Mouse (Mus musculus) stomach, embryonic 15.5 days (tissue): Measurements from ENCODE around the gene Matn3. TPM values are rescaled to one million over a fixed set of nuclear protein-coding genes. Genes with fewer than 3 reads are reported as not detected.

Source experiments
- ATAC-seq: fragments of 200-750 bp; cut with Nextera tagmentation; 2 replicates; pipeline ENCODE4 v1.8.0; 2017; ENCODE audit warnings: low read depth, moderate number of reproducible peaks, moderate TSS enrichment; ENCODE audit not compliant: insufficient read depth, low FRiP score
- H3K27ac ChIP-seq: fragments of 300-500 bp; sonication (generic); 2 replicates; pipeline ENCODE4 v1.5.1; 2015; ENCODE audit warnings: mild to moderate bottlenecking, inconsistent platforms
- H3K27me3 ChIP-seq: fragments of 300-500 bp; sonication (generic); replicated peaks from 2 replicates; pipeline ENCODE4 v1.6.1; 2015; ENCODE audit warnings: inconsistent platforms
- H3K36me3 ChIP-seq: fragments of 300-500 bp; sonication (generic); 2 replicates; pipeline ENCODE4 v1.6.1; 2015; ENCODE audit warnings: inconsistent platforms
- H3K4me1 ChIP-seq: fragments of 300-500 bp; sonication (generic); 2 replicates; pipeline ENCODE4 v1.6.1; 2015; ENCODE audit warnings: inconsistent platforms
- H3K4me2 ChIP-seq: fragments of 300-500 bp; sonication (generic); 2 replicates; pipeline ENCODE4 v1.6.1; 2015; ENCODE audit warnings: mild to moderate bottlenecking, inconsistent platforms
- H3K4me3 ChIP-seq: fragments of 300-500 bp; sonication (generic); replicated peaks from 2 replicates; pipeline ENCODE4 v1.5.1; 2015; ENCODE audit warnings: inconsistent platforms
- H3K9ac ChIP-seq: fragments of 300-500 bp; sonication (generic); 2 replicates; pipeline ENCODE4 v1.6.1; 2015; ENCODE audit warnings: inconsistent platforms
- H3K9me3 ChIP-seq: fragments of 300-500 bp; sonication (generic); 2 replicates; pipeline ENCODE4 v1.6.1; 2016; ENCODE audit warnings: inconsistent platforms
- WGBS: fragments of 180-500 bp; shearing (Covaris S2); methylation state at CpG from one replicate; pipeline ENCODE4 v1.1.7; 2015; 5-methylcytosine and 5-hydroxymethylcytosine counted together
- polyA plus RNA-seq: library from polyadenylated mRNA; unstranded; fragments of >200 nt; fragmentation: Nextera tagmentation; extraction: Ambion mirVana; gene quantifications from 2 replicates; pipeline ENCODE4 v1.2.1, GENCODE M21; 2015

Matn3 gene
- polyA plus RNA-seq, result 0.17 and 0.22 TPM in 2 replicates

GRCm38 (mm10) chr12:8947714-8948464, at the start of gene Matn3:
Gene Matn3 (plus strand): TSS chr12:8947929.
- peak; percentile 63; the same call in 1 of the 2 replicates for ATAC-seq
- H3K4me1 ChIP-seq, result peaks cover 8% of the 10 kb centered on the region
- peak within 1 kb of the TSS; percentile 90 for H3K4me2 ChIP-seq
- peak within 1 kb of the TSS; percentile 38 for H3K4me3 ChIP-seq
- 2% methylated on average over 42 of the region's 42 CpGs for WGBS
- 0 out of 2 replicates have a peak, but pooled peaks cover 3% of the 10 kb centered on the region for H3K27me3 ChIP-seq
- H3K9ac ChIP-seq, result peak within 1 kb of the TSS; percentile 37; the same call in 1 of the 2 replicates
- H3K9me3 ChIP-seq, result no peaks in the 10 kb centered on the region
- H3K36me3 ChIP-seq, result no peaks in the 10 kb centered on the region
- H3K27ac ChIP-seq, result no peak within 1 kb of the TSS; the same call in 1 of the 2 replicates

- H3K9ac ChIP-seq, result no peak overlapping the region
- no peak overlapping the region for H3K27ac ChIP-seq
- peaks cover 19% of the 10 kb centered on the region for H3K4me1 ChIP-seq
- no peaks in the 10 kb centered on the region for H3K27me3 ChIP-seq
- no peaks in the 10 kb centered on the region for H3K36me3 ChIP-seq
- WGBS, result 60% methylated on average over 19 of the region's 19 CpGs
- H3K4me2 ChIP-seq, result no peak overlapping the region
- H3K9me3 ChIP-seq, result no peaks in the 10 kb centered on the region
- no peak for ATAC-seq
- no peak overlapping the region for H3K4me3 ChIP-seq
These were observed 48.6 kb upstream of the Matn3 start for GRCm38 (mm10) chr12:8898879-8899785.

- WGBS, result 32% methylated on average over 4 of the region's 4 CpGs
- no peak overlapping the region for H3K9ac ChIP-seq
- no peaks in the 10 kb centered on the region for H3K9me3 ChIP-seq
- H3K4me3 ChIP-seq, result no peak overlapping the region
- no peaks in the 10 kb centered on the region for H3K27me3 ChIP-seq
- H3K36me3 ChIP-seq, result no peaks in the 10 kb centered on the region
- H3K4me2 ChIP-seq, result no peak overlapping the region
- H3K4me1 ChIP-seq, result peaks cover 19% of the 10 kb centered on the region
- no peak for ATAC-seq
- no peak overlapping the region; the same call in 1 of the 2 replicates for H3K27ac ChIP-seq
These were observed 47.5 kb upstream of the Matn3 start for GRCm38 (mm10) chr12:8900107-8900698.

GRCm38 (mm10) chr12:8900919-8901663, 46.6 kb upstream of the Matn3 start:
- Histone ChIP-seq H3K9ac (no peak overlapping the region), H3K27me3 (no peaks in the 10 kb centered on the region), H3K27ac (peak overlapping the region; percentile 23; the same call in 1 of the 2 replicates), H3K4me3 (no peak overlapping the region), H3K4me1 (peaks cover 19% of the 10 kb centered on the region), H3K4me2 (peak overlapping the region; percentile 19; the same call in 1 of the 2 replicates), H3K36me3 (no peaks in the 10 kb centered on the region), H3K9me3 (no peaks in the 10 kb centered on the region)
- 0 out of 2 replicates have a peak, but pooled peaks have one; percentile 28 for ATAC-seq
- WGBS, result 25% methylated on average over 5 of the region's 5 CpGs

GRCm38 (mm10) chr12:8901934-8902333, 45.8 kb upstream of the Matn3 start:
- WGBS, result 29% methylated on average over 2 of the region's 2 CpGs
- no peak overlapping the region for H3K9ac ChIP-seq
- peaks cover 19% of the 10 kb centered on the region for H3K4me1 ChIP-seq
- H3K9me3 ChIP-seq, result no peaks in the 10 kb centered on the region
- no peak overlapping the region for H3K4me3 ChIP-seq
- no peaks in the 10 kb centered on the region for H3K27me3 ChIP-seq
- no peak for ATAC-seq
- no peak overlapping the region for H3K4me2 ChIP-seq
- H3K27ac ChIP-seq, result no peak overlapping the region
- no peaks in the 10 kb centered on the region for H3K36me3 ChIP-seq

GRCm38 (mm10) chr12:8902479-8902878, 45.2 kb upstream of the Matn3 start:
- Histone ChIP-seq H3K4me1 (peaks cover 19% of the 10 kb centered on the region), H3K27ac (no peak overlapping the region), H3K4me2 (no peak overlapping the region), H3K36me3 (no peaks in the 10 kb centered on the region), H3K9ac (no peak overlapping the region), H3K9me3 (no peaks in the 10 kb centered on the region), H3K27me3 (no peaks in the 10 kb centered on the region), H3K4me3 (no peak overlapping the region)
- no peak for ATAC-seq
- 39% methylated on average over 3 of the region's 3 CpGs for WGBS

- H3K9ac ChIP-seq, result no peak overlapping the region
- ATAC-seq, result peak; percentile 83
- H3K4me1 ChIP-seq, result peaks cover 32% of the 10 kb centered on the region
- H3K4me3 ChIP-seq, result no peak overlapping the region
- peak overlapping the region; percentile 82 for H3K27ac ChIP-seq
- H3K4me2 ChIP-seq, result peak overlapping the region; percentile 35
- no peaks in the 10 kb centered on the region for H3K27me3 ChIP-seq
- H3K9me3 ChIP-seq, result no peaks in the 10 kb centered on the region
- H3K36me3 ChIP-seq, result no peaks in the 10 kb centered on the region
- 10% methylated on average over 16 of the region's 16 CpGs for WGBS
These were observed 34.7 kb upstream of the Matn3 start for GRCm38 (mm10) chr12:8912860-8913685.

- no peak; the same call in 1 of the 2 replicates for ATAC-seq
- Histone ChIP-seq H3K27ac (peak overlapping the region; percentile 82), H3K4me1 (peaks cover 32% of the 10 kb centered on the region), H3K27me3 (no peaks in the 10 kb centered on the region), H3K4me2 (no peak overlapping the region), H3K9ac (no peak overlapping the region), H3K36me3 (no peaks in the 10 kb centered on the region), H3K9me3 (no peaks in the 10 kb centered on the region), H3K4me3 (no peak overlapping the region)
- 59% methylated on average over 9 of the region's 9 CpGs for WGBS
These were observed 33.9 kb upstream of the Matn3 start for GRCm38 (mm10) chr12:8913701-8914340.

GRCm38 (mm10) chr12:8916378-8916777, 31.4 kb upstream of the Matn3 start:
- H3K27me3 ChIP-seq, result no peaks in the 10 kb centered on the region
- WGBS, result 47% methylated on average over 5 of the region's 5 CpGs
- peak overlapping the region; percentile 49 for H3K27ac ChIP-seq
- H3K4me3 ChIP-seq, result no peak overlapping the region
- peaks cover 32% of the 10 kb centered on the region for H3K4me1 ChIP-seq
- no peak overlapping the region for H3K4me2 ChIP-seq
- no peak for ATAC-seq
- no peak overlapping the region for H3K9ac ChIP-seq
- no peaks in the 10 kb centered on the region for H3K9me3 ChIP-seq
- no peaks in the 10 kb centered on the region for H3K36me3 ChIP-seq

- Histone ChIP-seq H3K27me3 (no peaks in the 10 kb centered on the region), H3K4me1 (peaks cover 7% of the 10 kb centered on the region), H3K36me3 (no peaks in the 10 kb centered on the region), H3K4me3 (no peak overlapping the region), H3K4me2 (no peak overlapping the region), H3K9me3 (no peaks in the 10 kb centered on the region), H3K9ac (no peak overlapping the region), H3K27ac (no peak overlapping the region)
- WGBS, result 97% methylated on average over 3 of the region's 3 CpGs
- no peak for ATAC-seq
These were observed 28.5 kb upstream of the Matn3 start for GRCm38 (mm10) chr12:8919231-8919630.
